In genomic region chr5:150468431-150468830, GRCm38 (mm10) we compare ENCODE assay signal across 10 mouse cellular contexts. TPM values are rescaled to one million over a fixed set of nuclear protein-coding genes. Genes with fewer than 3 reads are reported as not detected.
DNase-seq lines count a peak whose midpoint lies in the region; ATAC-seq lines count a peak whose summit lies in the region.
"Had no signal": no experiment of that assay in that cellular context is flagged by ENCODE, and none has a peak within 500 bp of the region (broad histone marks: within the 10 kb centered on the region; RNA-seq: fewer than 3 reads in every experiment).

No protein-coding gene starts in this region.

- H3K4me1 ChIP-seq in liver, embryonic 15.5 days (replicated peaks) = peaks cover 4% of the 10 kb centered on the region

- no peaks in the 10 kb centered on the region for H3K27me3 ChIP-seq in liver, embryonic 15.5 days

- H3K9me3 ChIP-seq in liver, embryonic 15.5 days (replicated peaks) = no peaks in the 10 kb centered on the region

- peak; percentile 69 for ATAC-seq in common myeloid progenitor, adult 5-6 weeks (replicated peaks; ENCODE audit: low read depth, poor library complexity, severe bottlenecking)
- ATAC-seq in hematopoietic stem cell, adult 5-6 weeks (replicated peaks in 1 of 2; ENCODE audit: insufficient read depth in 1 of 2, low FRiP score in 2 of 2, low TSS enrichment in 1 of 2, low read depth in 1 of 2, poor library complexity in 2 of 2, severe bottlenecking in 2 of 2) = peak; percentile 43 to 61
- ATAC-seq in liver, embryonic 15.5 days (ENCODE audit: insufficient read depth) = peak; percentile 40; the same call in 1 of the 2 replicates

- H3K36me3 ChIP-seq in liver, embryonic 15.5 days (replicated peaks) = no peaks in the 10 kb centered on the region

- H3K27ac ChIP-seq in liver, embryonic 15.5 days (replicated peaks) = no peak overlapping the region; the same call in 1 of the 2 replicates

- H3K4me3 ChIP-seq in liver, embryonic 15.5 days (replicated peaks) = no peak overlapping the region

- DNase-seq in CD4-positive, CD25-positive, alpha-beta regulatory T cell, adult 2 months (ENCODE audit: low read depth, low spot score) = peak; percentile 19
- no peak for DNase-seq in spleen, adult 18-20 months
- DNase-seq in frontal cortex, adult 2 months (ENCODE audit: extremely low spot score in 1 of 2, low spot score in 1 of 2) = no peak
- no peak for DNase-seq in right cerebral cortex, postnatal 14 days
- DNase-seq in c-Kit-positive CD71-positive TER-119-positive erythroid progenitor cells, embryonic 14.5 days (ENCODE audit: low spot score) = no peak

- no peak overlapping the region for H3K9ac ChIP-seq in liver, embryonic 15.5 days

- WGBS in liver, embryonic 15.5 days (ENCODE audit: insufficient replicate concordance) = 14% methylated on average over 6 of the region's 6 CpGs

- no peak overlapping the region for H3K4me2 ChIP-seq in liver, embryonic 15.5 days

RNA-seq across cellular contexts. Expression of gene Zar1l, which starts 49.5 kb away (rescaled TPM):
- not detected in 2 replicates for total RNA-seq in common myeloid progenitor, adult 5-6 weeks (2017)
- total RNA-seq in hematopoietic stem cell, adult 5-6 weeks (2017) = not detected in 2 replicates
- polyA plus RNA-seq in liver, embryonic 15.5 days (2015; fragmentation: Nextera tagmentation; extraction: Ambion mirVana) = not detected in 2 replicates
- polyA plus RNA-seq in frontal cortex, adult 2 months (2012; rRNA removed) = 0.10 and 0.48 TPM in 2 replicates
- total RNA-seq: heart, postnatal 36 days had no signal
- polyA plus RNA-seq: embryonic facial prominence, embryonic 14.5 days had no signal

RNA-seq across cellular contexts. Expression of gene Brca2, which starts 54.0 kb away (rescaled TPM):
- 65.2 and 76.3 TPM in 2 replicates for total RNA-seq in common myeloid progenitor, adult 5-6 weeks (2017)
- total RNA-seq in hematopoietic stem cell, adult 5-6 weeks (2017) = 52.8 and 67.3 TPM in 2 replicates
- 18.9 and 20.3 TPM in 2 replicates for polyA plus RNA-seq in liver, embryonic 15.5 days (2015; fragmentation: Nextera tagmentation; extraction: Ambion mirVana)
- polyA plus RNA-seq in frontal cortex, adult 2 months (2012; rRNA removed) = 6.6 and 9.4 TPM in 2 replicates
